Mouse (Mus musculus) intestine, embryonic 14.5 days (tissue): ENCODE data around the gene Col11a2. TPM values are rescaled to one million over a fixed set of nuclear protein-coding genes. Genes with fewer than 3 reads are reported as not detected.

ENCODE experiments used
- ATAC-seq: fragments of 200-750 bp; cut with Nextera tagmentation; replicated peaks from 2 replicates; pipeline ENCODE4 v1.8.0; 2017; ENCODE audit warnings: low read depth, moderate number of reproducible peaks, moderate TSS enrichment, moderate library complexity; ENCODE audit not compliant: low FRiP score, low TSS enrichment
- DNase-seq: peaks from one replicate; pipeline ENCODE4 v3.0.0-alpha.2; 2018; ENCODE audit warnings: low spot score
- H3K27ac ChIP-seq: fragments of 300-500 bp; sonication (generic); 2 replicates; pipeline ENCODE4 v1.5.1; 2014; ENCODE audit warnings: low read depth, mild to moderate bottlenecking, control low read depth
- H3K27me3 ChIP-seq: fragments of 300-500 bp; sonication (generic); replicated peaks from 2 replicates; pipeline ENCODE4 v1.6.1; 2014; ENCODE audit warnings: low read length, control low read depth; ENCODE audit not compliant: control insufficient read depth, insufficient read depth
- H3K36me3 ChIP-seq: fragments of 300-500 bp; sonication (generic); 2 replicates; pipeline ENCODE4 v1.6.1; 2014; ENCODE audit warnings: low read length, control low read depth; ENCODE audit not compliant: control insufficient read depth, insufficient read depth
- H3K4me1 ChIP-seq: fragments of 300-500 bp; sonication (generic); replicated peaks from 2 replicates; pipeline ENCODE4 v1.6.1; 2014; ENCODE audit warnings: low read length, control low read depth, mixed read lengths; ENCODE audit not compliant: control insufficient read depth, insufficient read depth
- H3K4me2 ChIP-seq: fragments of 300-500 bp; sonication (generic); 2 replicates; pipeline ENCODE4 v1.6.1; 2014; ENCODE audit warnings: low read length
- H3K4me3 ChIP-seq: fragments of 300-500 bp; sonication (generic); 2 replicates; pipeline ENCODE4 v1.5.1; 2014; ENCODE audit warnings: low read depth, low read length, control low read depth, mixed read lengths
- H3K9ac ChIP-seq: fragments of 300-500 bp; sonication (generic); 2 replicates; pipeline ENCODE4 v1.6.1; 2014; ENCODE audit warnings: mild to moderate bottlenecking, low read length
- H3K9me3 ChIP-seq: fragments of 300-500 bp; sonication (generic); 2 replicates; pipeline ENCODE4 v1.6.1; 2016; ENCODE audit warnings: low read length, control low read depth; ENCODE audit not compliant: control insufficient read depth
- WGBS: fragments of 180-500 bp; shearing (Covaris S2); extraction: QIAGEN DNeasy Blood & Tissue Kit; methylation state at CpG from one replicate; pipeline ENCODE4 v1.1.7; 2014; 5-methylcytosine and 5-hydroxymethylcytosine counted together
- polyA plus RNA-seq: library from polyadenylated mRNA; unstranded; fragments of >200 nt; fragmentation: Nextera tagmentation; extraction: Ambion mirVana; gene quantifications from 2 replicates; pipeline ENCODE4 v1.2.1, GENCODE M21; 2014

Col11a2 gene
- polyA plus RNA-seq, 1 experiment from 2014 or later, result 0.66 TPM

GRCm38 (mm10) chr17:34033441-34033840, 5.8 kb upstream of the Col11a2 start:
- Histone ChIP-seq H3K9ac (0 out of 2 replicates have a peak overlapping the region, but pooled peaks have one; percentile 93), H3K36me3 (peaks cover 63% of the 10 kb centered on the region), H3K4me1 (peaks cover 29% of the 10 kb centered on the region), H3K4me2 (peak overlapping the region; percentile 64; the same call in 1 of the 2 replicates), H3K4me3 (no peak overlapping the region), H3K27ac (no peak overlapping the region), H3K27me3 (0 out of 2 replicates have a peak, but pooled peaks cover 2% of the 10 kb centered on the region), H3K9me3 (no peaks in the 10 kb centered on the region)
- DNase-seq (no peak), ATAC-seq (no peak)
- WGBS, result 91% methylated on average over 9 of the region's 9 CpGs

- H3K27me3 ChIP-seq, result peaks cover 2% of the 10 kb centered on the region; the same call in 1 of the 2 replicates
- no peaks in the 10 kb centered on the region for H3K9me3 ChIP-seq
- H3K4me1 ChIP-seq, result peaks cover 28% of the 10 kb centered on the region
- no peak overlapping the region for H3K4me3 ChIP-seq
- no peak overlapping the region for H3K4me2 ChIP-seq
- no peak overlapping the region for H3K27ac ChIP-seq
- WGBS, result 76% methylated on average over 10 of the region's 10 CpGs
- peak; percentile 81 for DNase-seq
- no peak overlapping the region for H3K9ac ChIP-seq
- ATAC-seq, result no peak
- peaks cover 57% of the 10 kb centered on the region for H3K36me3 ChIP-seq
Measured at GRCm38 (mm10) chr17:34034064-34034463, 5.2 kb upstream of the Col11a2 start.

- 89% methylated on average over 9 of the region's 9 CpGs for WGBS
Measured at GRCm38 (mm10) chr17:34035517-34035916, 3.7 kb upstream of the Col11a2 start.

GRCm38 (mm10) chr17:34036647-34037046, 2.6 kb upstream of the Col11a2 start:
- H3K9ac ChIP-seq, result no peak overlapping the region
- no peak overlapping the region for H3K4me3 ChIP-seq
- H3K27me3 ChIP-seq, result peaks cover 2% of the 10 kb centered on the region; the same call in 1 of the 2 replicates
- ATAC-seq, result no peak
- peaks cover 44% of the 10 kb centered on the region for H3K36me3 ChIP-seq
- WGBS, result 77% methylated on average over 10 of the region's 10 CpGs
- no peaks in the 10 kb centered on the region for H3K9me3 ChIP-seq
- H3K4me2 ChIP-seq, result no peak overlapping the region
- no peak overlapping the region for H3K27ac ChIP-seq
- H3K4me1 ChIP-seq, result peaks cover 17% of the 10 kb centered on the region
- DNase-seq, result no peak

More at GRCm38 (mm10) chr17:34035517-34035916, 3.7 kb upstream of the Col11a2 start:
- ATAC-seq (no peak), DNase-seq (no peak)
- Histone ChIP-seq H3K9ac (no peak overlapping the region), H3K27me3 (peaks cover 2% of the 10 kb centered on the region; the same call in 1 of the 2 replicates), H3K4me3 (no peak overlapping the region), H3K4me2 (no peak overlapping the region), H3K9me3 (no peaks in the 10 kb centered on the region), H3K36me3 (peaks cover 44% of the 10 kb centered on the region), H3K4me1 (peaks cover 19% of the 10 kb centered on the region), H3K27ac (no peak overlapping the region)

- DNase-seq, result no peak
- H3K36me3 ChIP-seq, result peaks cover 44% of the 10 kb centered on the region
- H3K9me3 ChIP-seq, result no peaks in the 10 kb centered on the region
- peaks cover 17% of the 10 kb centered on the region for H3K4me1 ChIP-seq
- H3K27ac ChIP-seq, result no peak overlapping the region
- H3K27me3 ChIP-seq, result peaks cover 2% of the 10 kb centered on the region; the same call in 1 of the 2 replicates
- 86% methylated on average over 7 of the region's 7 CpGs for WGBS
- no peak overlapping the region for H3K4me2 ChIP-seq
- H3K4me3 ChIP-seq, result no peak overlapping the region
- no peak for ATAC-seq
- no peak overlapping the region for H3K9ac ChIP-seq
Measured at GRCm38 (mm10) chr17:34037241-34037640, 2.0 kb upstream of the Col11a2 start.

GRCm38 (mm10) chr17:34038440-34038839, 797 bp upstream of the Col11a2 start:
- H3K27ac ChIP-seq, result no peak overlapping the region
- DNase-seq (peak; percentile 61), ATAC-seq (peak; percentile 9; the same call in 1 of the 2 replicates)
- no peak overlapping the region for H3K9ac ChIP-seq
- H3K36me3 ChIP-seq, result peaks cover 44% of the 10 kb centered on the region
- peak overlapping the region; percentile 15; the same call in 1 of the 2 replicates for H3K4me3 ChIP-seq
- 16% methylated on average over 21 of the region's 21 CpGs for WGBS
- H3K9me3 ChIP-seq, result no peaks in the 10 kb centered on the region
- peak overlapping the region; percentile 47 for H3K4me2 ChIP-seq
- H3K27me3 ChIP-seq, result peaks cover 2% of the 10 kb centered on the region; the same call in 1 of the 2 replicates
- peaks cover 7% of the 10 kb centered on the region; the same call in 1 of the 2 replicates for H3K4me1 ChIP-seq

GRCm38 (mm10) chr17:34039562-34040450, 569 bp downstream of the Col11a2 start:
- H3K4me2 ChIP-seq, result peak overlapping the region; percentile 47
- 0 out of 2 replicates have a peak, but pooled peaks cover 6% of the 10 kb centered on the region for H3K4me1 ChIP-seq
- H3K27me3 ChIP-seq, result peaks cover 2% of the 10 kb centered on the region; the same call in 1 of the 2 replicates
- H3K36me3 ChIP-seq, result peaks cover 33% of the 10 kb centered on the region
- no peak overlapping the region for H3K4me3 ChIP-seq
- no peak overlapping the region for H3K27ac ChIP-seq
- WGBS, result 25% methylated on average over 17 of the region's 17 CpGs
- DNase-seq (peak; percentile 68), ATAC-seq (no peak)
- no peaks in the 10 kb centered on the region for H3K9me3 ChIP-seq
- no peak overlapping the region for H3K9ac ChIP-seq

- no peak for ATAC-seq
- Histone ChIP-seq H3K4me1 (no peaks in the 10 kb centered on the region), H3K27me3 (no peaks in the 10 kb centered on the region), H3K27ac (no peak overlapping the region), H3K9ac (no peak overlapping the region), H3K4me3 (no peak overlapping the region), H3K9me3 (0 out of 2 replicates have a peak, but pooled peaks cover 5% of the 10 kb centered on the region), H3K36me3 (no peaks in the 10 kb centered on the region), H3K4me2 (no peak overlapping the region)
- no peak for DNase-seq
- 75% methylated on average over 14 of the region's 14 CpGs for WGBS
Measured at GRCm38 (mm10) chr17:34045941-34046340, 6.7 kb downstream of the Col11a2 start.
